Mouse (Mus musculus) cerebellum, adult (tissue): ENCODE results near the gene Hoxa7.
A peak's percentile ranks its signal among the peaks of the same experiment; 100 is the strongest.

Experiments used
- ATAC-seq: cut with Nextera tagmentation; 2 replicates; pipeline ENCODE4 v1.9.2; 2017; ENCODE audit warnings: mild to moderate bottlenecking, moderate library complexity, mixed read lengths; ENCODE audit not compliant: insufficient number of reproducible peaks, low FRiP score, low TSS enrichment

Hoxa7 gene

DNA sequence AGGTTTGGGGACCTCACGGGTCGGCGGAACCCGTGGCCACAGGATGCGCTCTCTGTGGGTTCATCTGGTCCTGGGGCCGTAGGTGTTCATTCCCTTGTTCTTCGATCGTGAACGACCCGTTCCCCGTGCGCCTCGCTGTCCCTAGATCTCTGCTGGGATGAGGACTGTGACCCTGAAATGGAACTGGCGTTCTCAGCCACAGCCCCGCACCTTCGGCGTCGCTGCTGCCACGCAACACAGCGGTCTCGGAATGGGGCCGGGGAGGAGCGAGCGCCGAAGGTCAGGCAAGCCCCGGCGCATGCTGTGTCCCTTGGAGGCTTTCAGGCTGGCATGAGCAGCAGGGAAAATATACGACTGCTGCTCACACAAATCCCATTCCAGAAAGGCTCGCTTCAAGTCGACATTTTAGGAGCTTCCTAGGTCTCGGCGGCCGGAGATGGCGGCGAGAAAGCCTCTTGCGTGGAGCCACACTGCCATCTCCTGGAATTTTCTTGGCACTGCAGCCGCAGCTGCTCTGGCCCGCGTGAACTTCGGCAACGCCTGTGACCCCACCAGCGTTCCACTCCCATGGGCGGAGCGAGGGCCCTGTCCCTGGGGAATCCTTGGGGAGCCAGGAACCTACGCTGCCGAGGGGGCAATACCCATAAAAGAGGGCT lies at the start of gene Hoxa7:
Gene Hoxa7, minus strand, starts transcription at position 518 of the 656 bp plus-strand sequence.
- ATAC-seq, result peak; percentile 68

DNA sequence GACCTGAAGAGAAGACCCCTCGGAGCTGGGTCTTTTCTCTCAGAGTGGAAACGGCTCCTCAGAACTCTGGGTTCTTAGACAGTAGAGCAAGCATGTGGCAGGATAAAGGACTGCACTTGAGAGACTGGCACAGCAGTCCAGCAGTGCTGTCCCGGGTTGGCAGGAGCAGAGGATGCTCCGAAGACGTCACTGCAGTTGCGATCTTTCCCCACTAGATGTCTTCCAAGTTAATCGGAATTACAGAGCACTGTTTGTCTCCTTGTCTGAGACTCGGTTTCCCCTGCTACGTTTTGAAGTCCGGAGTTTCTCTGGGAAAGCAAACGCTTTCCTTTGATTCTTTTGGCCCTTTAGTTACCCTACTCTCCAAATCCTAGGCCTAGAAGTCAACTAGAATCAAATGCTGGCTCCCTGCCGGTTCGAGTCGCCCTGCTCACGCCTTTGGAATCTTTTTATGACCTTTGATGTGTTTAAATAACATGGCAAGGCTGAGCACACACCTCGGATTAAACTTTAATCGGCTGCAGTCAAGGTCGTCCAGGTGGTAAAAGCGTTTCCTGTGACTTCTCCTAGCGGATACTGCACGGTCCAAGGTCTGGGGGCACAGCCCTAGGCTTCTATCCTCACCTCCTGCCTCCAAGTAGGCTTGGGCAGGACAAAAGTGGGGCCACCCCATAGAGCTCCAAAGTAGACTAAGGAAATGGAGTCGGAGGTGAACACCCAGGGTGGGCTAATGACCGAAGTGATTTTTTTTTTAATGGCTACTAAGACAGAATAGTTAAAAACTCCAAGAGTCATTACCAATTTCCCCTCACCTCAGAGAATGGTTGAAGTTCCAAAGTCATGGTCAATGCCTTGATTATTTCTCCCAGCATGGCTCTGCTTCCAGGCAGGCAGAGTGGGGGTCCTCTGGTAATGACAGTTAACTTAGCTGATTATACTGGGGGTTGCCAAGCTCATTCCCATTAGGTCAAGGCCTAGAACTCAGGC lies 49.1 kb upstream of the Hoxa7 start:
- no peak; the same call in 1 of the 2 replicates for ATAC-seq

DNA sequence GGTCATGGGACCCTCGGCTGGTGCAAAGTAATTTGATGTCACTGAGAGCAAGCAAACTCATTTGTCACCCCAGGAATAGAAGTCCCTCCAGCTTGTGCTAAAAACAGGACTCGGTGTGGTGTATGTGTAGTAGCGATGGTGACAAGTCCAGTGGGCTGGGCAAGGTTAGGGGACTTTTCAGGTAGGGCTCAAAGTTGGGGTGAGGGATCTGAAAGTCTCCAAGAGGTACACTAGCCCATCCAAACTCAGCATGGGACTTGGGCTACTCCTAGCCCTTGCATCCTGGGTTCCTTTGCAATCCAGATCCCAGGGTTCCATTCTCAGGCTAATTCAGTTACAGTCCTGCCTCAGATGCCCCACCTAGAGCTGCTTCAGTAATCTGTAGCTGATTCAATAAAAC lies 47.1 kb upstream of the Hoxa7 start:
- no peak for ATAC-seq

DNA sequence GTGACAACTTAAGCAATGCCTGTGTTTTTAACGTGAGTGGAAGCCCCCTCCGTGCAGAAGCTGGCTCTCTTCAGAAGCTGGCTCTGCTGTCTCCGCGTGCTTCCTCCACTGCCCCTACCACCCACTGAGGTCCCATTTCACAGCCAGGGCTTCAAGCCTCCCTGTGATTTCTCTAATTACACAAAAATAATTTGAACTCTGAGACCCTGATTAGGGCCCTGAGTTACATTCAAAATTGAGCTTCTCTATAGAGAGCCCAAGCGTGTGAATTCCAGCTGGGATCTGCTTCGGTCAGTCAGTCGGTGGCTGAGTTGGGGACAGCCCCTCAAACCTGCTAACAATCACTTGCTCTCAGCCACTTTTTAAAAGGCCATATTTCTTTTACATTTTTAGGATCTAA lies 46.7 kb upstream of the Hoxa7 start:
- no peak for ATAC-seq

DNA sequence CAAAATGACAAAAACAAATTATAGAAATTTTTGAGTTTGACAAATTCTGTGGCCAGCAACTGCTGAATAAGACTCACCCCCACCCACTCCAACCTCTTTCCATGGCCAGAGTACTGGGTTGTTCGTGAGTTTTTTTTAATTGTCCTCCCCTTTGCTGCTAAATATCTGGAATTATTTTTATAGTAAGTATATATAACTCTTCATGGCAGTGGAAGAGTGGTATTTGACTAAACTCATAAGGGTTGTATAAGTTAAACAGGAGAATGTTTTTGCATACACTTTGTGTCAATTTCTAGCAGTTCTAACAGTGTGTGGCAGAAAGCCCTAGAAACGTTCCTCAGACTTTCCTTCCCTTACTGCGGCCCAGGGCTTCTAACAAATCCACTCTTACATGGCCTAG lies 46.0 kb upstream of the Hoxa7 start:
- no peak for ATAC-seq

DNA sequence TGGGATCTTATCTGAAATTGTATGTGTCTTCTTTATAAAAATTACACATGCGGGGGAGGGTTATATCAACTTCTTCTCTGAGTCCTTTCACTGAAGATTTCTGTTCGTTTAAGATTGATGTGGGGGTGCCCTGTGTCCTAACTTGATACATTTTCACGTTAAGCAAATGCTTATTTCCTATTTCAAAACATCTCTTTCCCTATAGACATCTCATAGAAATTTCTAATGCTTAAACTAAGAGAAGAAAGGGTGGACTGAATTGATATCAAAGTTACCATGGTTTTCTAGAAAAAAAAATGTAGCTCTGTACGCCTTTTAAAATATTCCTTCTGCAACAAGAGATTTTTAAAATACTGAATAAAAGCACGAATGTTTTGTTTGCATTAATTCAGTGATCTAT lies 45.6 kb upstream of the Hoxa7 start:
- ATAC-seq, result no peak

DNA sequence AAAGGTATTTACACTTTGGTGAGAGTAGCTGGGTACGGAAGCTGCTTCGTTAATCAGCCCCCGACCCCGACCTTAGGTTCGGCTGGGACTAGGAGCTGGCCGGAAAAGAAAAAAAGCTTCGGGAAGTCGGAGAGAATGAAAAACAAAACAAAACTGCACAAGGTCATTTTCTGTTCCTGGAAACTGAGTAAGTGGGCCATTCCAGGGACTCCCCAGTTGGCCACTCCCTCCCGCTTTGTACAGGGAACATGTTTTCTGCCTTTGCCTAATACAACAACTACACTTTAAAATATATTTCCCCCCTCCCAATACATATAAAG lies 45.0 kb upstream of the Hoxa7 start:
- ATAC-seq, result no peak

DNA sequence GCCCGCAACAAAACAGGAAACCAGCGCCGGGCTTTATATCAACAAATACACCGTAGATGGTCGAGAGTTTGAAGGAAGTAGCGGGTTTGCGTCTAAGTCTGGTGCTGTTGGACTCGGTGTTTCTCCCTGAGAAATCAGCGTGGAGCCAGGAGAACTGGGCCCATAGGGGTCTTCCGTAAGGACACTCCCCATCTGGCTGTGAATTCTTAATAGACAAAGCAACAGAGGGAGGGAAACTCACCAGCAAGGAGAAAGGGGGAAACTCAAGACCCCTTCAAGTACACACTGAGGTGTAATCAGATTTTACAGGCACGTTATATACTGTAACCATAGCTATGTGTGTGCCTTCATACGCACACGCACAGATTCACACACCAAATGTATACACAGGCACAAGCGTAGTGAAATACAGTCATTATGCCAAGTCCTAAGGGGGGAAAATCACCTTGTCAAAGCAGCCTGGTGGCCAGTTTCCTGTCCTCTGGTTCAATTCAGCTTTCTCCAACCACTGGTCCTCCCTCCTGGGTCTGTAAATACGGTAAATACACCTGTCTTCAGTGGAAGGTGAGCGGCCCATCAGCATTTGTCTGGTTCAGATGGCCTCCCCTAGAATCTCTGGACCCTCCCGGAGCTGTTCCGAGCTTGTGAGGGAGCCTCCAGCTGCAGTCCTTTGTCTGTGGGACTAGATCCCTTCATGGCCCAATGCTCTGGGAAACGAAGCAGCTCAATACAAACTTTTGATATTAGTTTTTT lies 44.4 kb upstream of the Hoxa7 start:
- ATAC-seq, result no peak

DNA sequence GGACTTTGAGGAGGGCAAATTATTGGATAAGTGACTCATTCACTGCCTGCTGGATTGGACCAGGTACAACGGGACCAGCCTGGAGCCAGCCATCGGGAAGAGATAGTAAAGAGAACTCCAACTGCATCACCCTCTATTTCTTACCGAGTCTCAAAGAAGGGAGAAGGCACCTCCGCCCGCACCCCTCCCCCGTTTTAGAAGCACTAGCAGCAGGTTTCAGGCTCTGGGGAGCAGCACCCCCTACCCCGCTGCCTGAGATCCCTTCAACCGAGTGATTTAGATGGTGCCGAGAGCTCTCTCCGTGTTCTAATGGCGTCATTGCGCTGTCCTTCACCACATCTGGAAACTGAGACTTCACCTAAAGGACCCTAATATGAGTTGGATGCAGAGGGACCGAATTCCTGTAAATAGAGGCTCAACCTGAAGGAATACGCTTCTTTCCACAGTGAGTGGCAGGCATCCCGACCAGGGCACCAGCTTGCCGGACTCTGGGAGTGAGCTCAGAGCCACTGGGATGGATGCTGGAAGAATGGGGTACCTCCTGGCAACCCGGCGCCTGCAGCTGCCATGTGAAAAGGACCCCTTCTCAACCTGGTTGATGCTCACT lies 43.8 kb upstream of the Hoxa7 start:
- no peak for ATAC-seq

DNA sequence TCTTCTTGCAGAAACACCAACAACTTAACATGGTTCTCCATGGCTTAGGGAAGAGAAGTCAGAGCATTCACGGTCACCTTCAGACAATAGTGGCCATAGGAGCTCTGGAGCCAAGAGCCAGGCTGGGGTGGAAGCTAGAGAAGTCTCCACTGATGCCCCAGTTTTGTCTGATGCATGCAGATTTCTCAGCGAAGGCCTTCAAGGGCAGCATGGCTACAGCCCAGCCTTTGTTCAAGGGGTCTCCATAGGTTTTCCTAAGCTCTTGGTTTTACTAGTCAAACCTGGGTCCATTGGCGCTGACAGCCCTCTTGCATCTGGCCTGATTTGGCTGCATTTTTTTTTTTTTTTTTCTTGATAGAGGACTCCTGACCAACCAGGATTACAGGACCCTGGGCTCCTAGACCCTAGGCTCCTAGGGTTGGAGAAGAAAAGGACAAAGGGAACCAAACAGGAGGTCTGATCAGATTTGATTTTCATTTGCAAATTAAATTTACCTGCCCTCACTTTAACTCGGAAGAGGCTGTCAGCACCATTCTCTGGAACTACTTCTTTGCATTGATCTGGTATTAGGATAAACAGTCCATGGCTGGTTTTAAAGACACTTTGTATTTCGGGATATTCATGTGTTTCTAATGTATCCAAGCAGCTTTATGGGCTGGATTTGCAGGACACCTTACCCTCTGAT lies 42.6 kb upstream of the Hoxa7 start:
- no peak for ATAC-seq

DNA sequence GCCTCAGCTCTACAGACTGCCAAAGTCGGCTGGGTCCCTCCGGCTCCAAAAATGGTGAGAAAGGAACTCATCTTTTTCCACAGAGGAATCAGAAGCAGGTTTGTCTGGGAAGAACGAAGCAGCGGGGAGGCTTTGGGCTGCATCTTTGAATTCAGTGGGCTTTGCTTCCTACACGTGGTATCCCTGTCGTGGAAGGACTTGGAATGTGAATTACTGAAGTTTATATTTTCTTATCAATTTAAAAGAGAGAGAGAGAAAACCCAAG lies 41.6 kb upstream of the Hoxa7 start:
- ATAC-seq, result no peak

DNA sequence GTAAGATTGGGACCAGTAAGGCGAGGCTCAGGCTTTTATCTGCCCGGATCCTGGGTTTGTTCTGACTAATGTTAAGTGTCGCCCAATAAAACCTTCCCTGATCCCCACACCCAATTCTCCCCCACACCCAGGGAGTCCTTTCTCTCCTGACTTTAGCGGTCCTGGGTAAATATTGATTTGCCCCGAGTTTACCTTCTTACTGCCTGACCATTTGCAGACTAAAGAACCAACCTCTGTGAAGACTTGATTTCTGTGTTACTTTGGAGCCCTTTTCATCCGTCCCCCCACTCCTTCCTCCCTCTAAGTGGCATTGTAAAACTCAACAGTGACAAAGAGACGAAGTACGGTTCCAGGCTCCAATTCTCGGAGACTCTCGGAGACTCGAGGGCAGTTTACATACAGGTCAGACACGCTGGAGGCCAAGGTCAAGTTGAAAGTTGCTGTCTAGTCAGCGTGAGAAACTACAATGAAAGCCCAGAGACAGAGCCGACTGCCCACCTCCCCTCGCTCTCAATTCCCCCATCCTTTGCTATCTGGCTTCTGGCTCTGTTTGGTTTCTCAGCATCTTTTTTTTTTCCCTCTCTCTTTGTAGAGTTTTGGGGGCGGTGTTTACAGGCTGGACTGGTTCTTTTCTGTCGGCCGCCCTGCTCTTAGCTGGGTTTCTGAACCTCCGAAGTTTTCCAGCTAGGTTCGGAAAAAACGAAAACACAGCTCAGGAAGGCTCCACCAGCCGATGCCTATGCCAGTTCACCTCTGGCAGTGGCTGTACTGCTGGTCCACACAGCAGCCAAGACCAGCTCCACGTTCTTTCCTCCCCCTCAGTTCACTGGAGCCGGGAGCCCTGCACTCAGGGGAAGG lies 41.0 kb upstream of the Hoxa7 start:
- ATAC-seq, result no peak

DNA sequence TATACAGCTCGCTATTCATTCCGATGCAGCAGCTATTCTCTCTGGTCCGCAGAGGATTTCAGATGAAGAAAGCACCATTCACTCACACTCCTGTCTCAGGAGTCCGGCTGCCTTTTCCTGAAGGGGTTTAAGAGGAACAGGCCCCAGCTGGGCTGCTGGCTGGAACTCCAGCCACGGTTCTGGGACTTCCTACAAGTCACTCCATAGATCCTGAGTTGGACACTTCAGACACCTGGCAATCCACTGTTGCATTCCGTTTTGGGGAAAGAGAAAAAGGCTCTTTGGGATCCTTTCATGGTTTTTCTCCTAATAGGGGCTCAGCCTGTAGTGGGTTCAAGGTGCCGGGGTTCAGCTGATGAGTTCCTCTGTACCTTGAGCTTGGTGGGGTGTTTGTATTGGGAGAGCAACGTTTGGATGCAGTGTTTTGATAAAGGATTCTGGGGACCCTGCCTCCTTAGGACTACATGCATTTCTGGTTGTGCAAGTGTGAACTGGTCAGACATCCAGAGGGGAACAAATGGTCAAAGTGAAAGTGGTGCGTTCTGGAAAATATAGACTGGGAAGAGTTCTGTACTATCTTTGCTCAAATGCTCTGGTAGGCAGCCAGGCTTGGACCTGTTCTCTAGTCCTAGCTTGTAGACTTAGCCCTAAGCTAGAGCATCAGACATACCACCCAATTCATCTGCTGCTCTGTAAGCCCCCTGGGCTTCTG lies 40.3 kb upstream of the Hoxa7 start:
- no peak for ATAC-seq

DNA sequence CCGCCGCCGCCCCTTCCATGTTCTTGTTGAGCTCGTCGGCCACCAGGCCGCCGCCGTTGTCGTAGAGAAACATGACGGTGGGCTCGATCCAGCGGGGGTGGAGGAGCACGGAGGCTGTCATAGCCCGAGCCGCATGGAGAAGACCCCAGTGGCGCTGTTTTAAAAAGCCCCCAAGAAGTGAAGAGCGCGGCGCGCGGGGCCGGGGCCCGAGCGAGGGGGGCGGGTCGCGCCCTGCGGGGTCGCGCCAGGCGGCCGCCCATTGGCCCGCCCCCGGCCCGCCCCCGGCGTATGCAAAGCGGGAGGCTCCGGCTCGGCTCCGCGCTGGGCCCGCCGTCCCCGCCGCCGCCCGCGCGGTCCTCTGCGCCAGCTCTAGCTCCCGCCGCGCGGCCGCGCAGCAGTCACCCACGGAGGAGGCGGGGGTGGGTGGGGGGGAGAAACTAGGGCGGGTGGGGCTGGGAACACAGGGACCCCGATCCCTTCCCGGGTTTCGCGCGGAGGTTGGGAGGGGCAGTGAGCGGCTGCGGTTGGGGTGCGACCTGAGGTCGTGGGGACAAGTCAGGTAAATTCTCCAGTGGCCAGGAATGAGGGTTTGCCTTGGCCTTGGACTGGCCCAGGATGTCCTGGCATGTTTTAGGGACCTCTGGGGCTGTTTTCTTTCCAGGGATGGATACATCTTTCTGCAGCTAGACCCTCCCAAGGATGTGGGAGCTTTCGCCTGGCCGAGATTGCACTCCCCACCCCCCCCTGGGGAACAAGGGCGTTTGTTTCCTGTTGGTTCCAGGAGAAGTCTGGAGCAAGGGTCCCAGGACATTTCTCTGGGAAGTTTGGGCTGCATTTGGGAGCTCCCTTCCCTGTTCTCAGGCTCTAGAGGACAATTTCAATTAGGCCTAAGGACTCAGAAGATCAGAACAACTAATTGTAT lies 39.3 kb upstream of the Hoxa7 start, which contains the start of gene Hoxa13:
Gene Hoxa13, minus strand, starts transcription at position 227 of the 922 bp plus-strand sequence.
- no peak for ATAC-seq

DNA sequence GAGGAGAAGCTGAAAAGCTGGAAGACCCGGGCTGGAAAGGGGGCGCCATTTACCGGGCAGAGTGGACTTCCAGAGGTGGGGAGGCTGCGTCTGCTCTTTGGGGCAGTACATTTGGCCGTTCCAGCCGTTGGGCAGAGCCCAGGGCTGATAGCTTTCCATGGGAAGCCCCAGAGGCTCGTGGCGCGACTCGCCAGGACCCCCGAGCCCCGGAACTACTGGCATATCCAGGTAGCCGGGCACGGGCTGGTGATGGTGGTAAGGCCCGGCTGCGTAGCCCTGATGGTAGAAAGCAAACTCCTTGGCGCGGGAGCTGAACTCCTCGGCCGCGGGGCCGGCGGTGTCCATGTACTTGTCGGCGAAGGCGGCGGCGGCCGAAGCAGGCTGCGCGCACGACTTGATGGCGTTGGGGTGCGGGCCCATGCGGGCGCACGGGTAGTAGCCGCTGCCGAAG lies 38.2 kb upstream of the Hoxa7 start:
- peak; percentile 15; the same call in 1 of the 2 replicates for ATAC-seq

DNA sequence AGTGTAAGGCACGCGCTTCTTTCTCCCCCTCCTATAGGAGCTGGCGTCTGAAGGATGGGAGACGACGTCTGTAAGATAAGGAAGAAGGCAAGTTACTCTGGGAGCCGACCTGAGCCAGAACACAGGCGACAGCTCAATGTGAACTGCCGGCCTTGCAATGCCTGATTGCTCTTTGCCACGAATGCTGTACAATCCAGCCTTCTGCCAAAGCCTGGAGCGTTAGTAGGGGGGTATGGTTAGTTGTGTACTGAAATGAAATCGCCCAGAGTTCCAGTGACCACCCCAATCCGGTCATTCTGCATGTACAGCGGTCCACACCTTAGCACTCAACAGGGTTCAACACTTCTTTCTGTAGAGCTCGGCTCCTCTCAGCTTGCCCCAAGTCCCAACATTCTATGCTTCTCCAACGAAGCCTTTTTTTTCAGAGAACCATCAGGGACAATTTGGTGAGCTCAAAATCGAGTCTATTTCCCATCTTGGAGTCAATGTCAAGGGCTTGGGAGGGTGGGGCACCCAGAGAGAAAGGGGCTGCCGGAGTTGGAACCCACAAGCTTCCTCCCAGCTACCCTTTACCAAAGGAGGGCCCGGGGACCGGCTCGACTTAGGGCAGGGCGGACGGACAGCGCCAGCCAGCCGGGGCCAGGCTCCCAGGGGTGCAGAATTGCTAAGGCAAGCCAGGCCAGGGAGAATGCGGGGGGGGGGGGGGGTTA lies 37.6 kb upstream of the Hoxa7 start:
- no peak for ATAC-seq

DNA sequence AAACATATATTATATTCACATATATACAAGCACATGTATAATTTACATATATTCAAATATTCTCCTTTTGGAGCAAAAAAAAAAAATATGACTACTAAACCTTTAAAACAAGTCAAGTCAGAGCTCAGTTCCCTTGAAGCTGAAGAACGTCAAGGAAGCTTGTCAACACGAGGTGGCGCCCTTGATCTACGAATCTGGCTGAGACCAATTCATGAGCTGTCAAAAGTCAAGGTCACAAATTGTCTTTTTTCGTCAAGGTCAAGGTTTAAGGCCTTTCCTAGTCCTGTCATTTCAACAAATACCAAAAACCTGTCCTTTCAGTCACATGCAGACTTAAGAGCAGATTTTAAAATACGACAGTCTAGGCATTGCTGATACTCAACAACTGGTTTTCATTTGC lies 35.3 kb upstream of the Hoxa7 start:
- ATAC-seq, result no peak
